Mouse (Mus musculus): ENCODE data around the gene Tas1r3. TPM values are rescaled to one million over a fixed set of nuclear protein-coding genes. Genes with fewer than 3 reads are reported as not detected.

Gene Tas1r3
- polyA plus RNA-seq, 1 experiment from 2014 or later = 0.11 TPM

- H3K4me3 ChIP-seq (ENCODE audit: low read depth, low read length) = peak overlapping the region; percentile 71
- H3K36me3 ChIP-seq (ENCODE audit: control insufficient read depth, insufficient read depth, low read length) = peaks cover 4% of the 10 kb centered on the region; the same call in 1 of the 2 replicates
- WGBS = under 1% methylated on average over 47 of the region's 69 CpGs
- peak overlapping the region; percentile 81 for H3K27ac ChIP-seq (replicated peaks)
- no peaks in the 10 kb centered on the region for H3K9me3 ChIP-seq (ENCODE audit: control insufficient read depth, low read length)
- H3K9ac ChIP-seq (ENCODE audit: low read length) = peak overlapping the region; percentile 91
- H3K4me2 ChIP-seq (replicated peaks; ENCODE audit: low read depth) = peak overlapping the region; percentile 89
- DNase-seq (ENCODE audit: low spot score) (peak; percentile 64), ATAC-seq (ENCODE audit: low FRiP score, low TSS enrichment) (peak; percentile 19)
- no peaks in the 10 kb centered on the region for H3K27me3 ChIP-seq (ENCODE audit: control insufficient read depth, insufficient read depth, low read length)
- peaks cover 8% of the 10 kb centered on the region for H3K4me1 ChIP-seq (replicated peaks; ENCODE audit: control insufficient read depth, insufficient read depth)
- TF ChIP-seq CTCF (IDR thresholded peaks at IDR 0.05; ENCODE audit: low read depth) = 0 out of 2 replicates have a peak, but pooled peaks have one; percentile 7
- TF ChIP-seq EP300 (optimal IDR thresholded peaks at IDR 0.05) = no peak
Measured at GRCm38 (mm10) chr4:155847591-155848352, 15.4 kb downstream of the Tas1r3 start.

- Histone ChIP-seq H3K4me2 (replicated peaks; ENCODE audit: low read depth) (peak within 1 kb of the TSS; percentile 89), H3K36me3 (ENCODE audit: control insufficient read depth, insufficient read depth, low read length) (peaks cover 4% of the 10 kb centered on the region; the same call in 1 of the 2 replicates), H3K9ac (ENCODE audit: low read length) (peak within 1 kb of the TSS; percentile 91), H3K27me3 (ENCODE audit: control insufficient read depth, insufficient read depth, low read length) (no peaks in the 10 kb centered on the region), H3K4me1 (replicated peaks; ENCODE audit: control insufficient read depth, insufficient read depth) (peaks cover 8% of the 10 kb centered on the region), H3K4me3 (ENCODE audit: low read depth, low read length) (peak within 1 kb of the TSS; percentile 71), H3K9me3 (ENCODE audit: control insufficient read depth, low read length) (no peaks in the 10 kb centered on the region), H3K27ac (replicated peaks) (peak within 1 kb of the TSS; percentile 81)
- WGBS = 2% methylated on average over 43 of the region's 65 CpGs
- DNase-seq (ENCODE audit: low spot score) (peak; percentile 95), ATAC-seq (ENCODE audit: low FRiP score, low TSS enrichment) (peak; percentile 89)
- no peak for TF ChIP-seq EP300 (optimal IDR thresholded peaks at IDR 0.05)
- TF ChIP-seq CTCF (IDR thresholded peaks at IDR 0.05; ENCODE audit: low read depth) = peak; percentile 63
Measured at GRCm38 (mm10) chr4:155846871-155847578, 16.1 kb downstream of the Tas1r3 start, which contains the start of gene Dvl1. TSS of gene Dvl1 (plus strand) at chr4:155847402.

- Histone ChIP-seq H3K4me2 (replicated peaks; ENCODE audit: low read depth) (no peak overlapping the region), H3K4me3 (ENCODE audit: low read depth, low read length) (no peak overlapping the region), H3K9ac (ENCODE audit: low read length) (no peak overlapping the region), H3K9me3 (ENCODE audit: control insufficient read depth, low read length) (no peaks in the 10 kb centered on the region), H3K4me1 (replicated peaks; ENCODE audit: control insufficient read depth, insufficient read depth) (peaks cover 6% of the 10 kb centered on the region; the same call in 1 of the 2 replicates), H3K27ac (replicated peaks) (no peak overlapping the region), H3K27me3 (ENCODE audit: control insufficient read depth, insufficient read depth, low read length) (no peaks in the 10 kb centered on the region), H3K36me3 (ENCODE audit: control insufficient read depth, insufficient read depth, low read length) (peaks cover 4% of the 10 kb centered on the region; the same call in 1 of the 2 replicates)
- TF ChIP-seq CTCF (IDR thresholded peaks at IDR 0.05; ENCODE audit: low read depth) (no peak), EP300 (optimal IDR thresholded peaks at IDR 0.05) (no peak)
- no peak for DNase-seq (ENCODE audit: low spot score)
- 94% methylated on average over 5 of the region's 5 CpGs for WGBS
- ATAC-seq (ENCODE audit: low FRiP score, low TSS enrichment) = no peak
Measured at GRCm38 (mm10) chr4:155843231-155843630, 19.9 kb downstream of the Tas1r3 start.

- Histone ChIP-seq H3K36me3 (ENCODE audit: control insufficient read depth, insufficient read depth, low read length) (peaks cover 4% of the 10 kb centered on the region; the same call in 1 of the 2 replicates), H3K4me3 (ENCODE audit: low read depth, low read length) (peak overlapping the region; percentile 53; the same call in 1 of the 2 replicates), H3K27ac (replicated peaks) (no peak overlapping the region), H3K4me2 (replicated peaks; ENCODE audit: low read depth) (peak overlapping the region; percentile 97), H3K9me3 (ENCODE audit: control insufficient read depth, low read length) (no peaks in the 10 kb centered on the region), H3K27me3 (ENCODE audit: control insufficient read depth, insufficient read depth, low read length) (no peaks in the 10 kb centered on the region), H3K9ac (ENCODE audit: low read length) (no peak overlapping the region), H3K4me1 (replicated peaks; ENCODE audit: control insufficient read depth, insufficient read depth) (0 out of 2 replicates have a peak, but pooled peaks cover 5% of the 10 kb centered on the region)
- TF ChIP-seq EP300 (optimal IDR thresholded peaks at IDR 0.05) (no peak), CTCF (IDR thresholded peaks at IDR 0.05; ENCODE audit: low read depth) (no peak)
- ATAC-seq (ENCODE audit: low FRiP score, low TSS enrichment) (no peak), DNase-seq (ENCODE audit: low spot score) (no peak)
- WGBS = 46% methylated on average over 38 of the region's 38 CpGs
Measured at GRCm38 (mm10) chr4:155841651-155842270, 21.4 kb downstream of the Tas1r3 start.

- ATAC-seq (ENCODE audit: low FRiP score, low TSS enrichment) (peak; percentile 38), DNase-seq (ENCODE audit: low spot score) (peak; percentile 73)
- peak overlapping the region; percentile 69 for H3K9ac ChIP-seq (ENCODE audit: low read length)
- peak overlapping the region; percentile 53 for H3K4me3 ChIP-seq (ENCODE audit: low read depth, low read length)
- H3K27ac ChIP-seq (replicated peaks) = peak overlapping the region; percentile 97
- peaks cover 4% of the 10 kb centered on the region; the same call in 1 of the 2 replicates for H3K36me3 ChIP-seq (ENCODE audit: control insufficient read depth, insufficient read depth, low read length)
- H3K4me2 ChIP-seq (replicated peaks; ENCODE audit: low read depth) = peak overlapping the region; percentile 97
- no peaks in the 10 kb centered on the region for H3K9me3 ChIP-seq (ENCODE audit: control insufficient read depth, low read length)
- 0 out of 2 replicates have a peak, but pooled peaks cover 3% of the 10 kb centered on the region for H3K4me1 ChIP-seq (replicated peaks; ENCODE audit: control insufficient read depth, insufficient read depth)
- no peaks in the 10 kb centered on the region for H3K27me3 ChIP-seq (ENCODE audit: control insufficient read depth, insufficient read depth, low read length)
- TF ChIP-seq CTCF (IDR thresholded peaks at IDR 0.05; ENCODE audit: low read depth) (peak; percentile 74), EP300 (optimal IDR thresholded peaks at IDR 0.05) (no peak)
- WGBS = 1% methylated on average over 32 of the region's 32 CpGs
Measured at GRCm38 (mm10) chr4:155841003-155841454, 22.1 kb downstream of the Tas1r3 start.
